Mouse (Mus musculus) heart, adult 10 weeks (tissue): ENCODE results near the gene Olfr630. TPM values are rescaled to one million over a fixed set of nuclear protein-coding genes. Genes with fewer than 3 reads are reported as not detected.

Experiments
- polyA plus RNA-seq: library from polyadenylated mRNA; stranded (reverse); fragments of 350-450 nt; fragmentation: Illumina TruSeq; extraction: RNeasy Lipid Tissue Mini Kit (QIAGEN cat#74804); gene quantifications from one replicate; pipeline ENCODE4 v1.2.3, GENCODE M21; 2014; ENCODE audit warnings: low read depth, low replicate concordance

Gene Olfr630
- not detected for polyA plus RNA-seq

DNA sequence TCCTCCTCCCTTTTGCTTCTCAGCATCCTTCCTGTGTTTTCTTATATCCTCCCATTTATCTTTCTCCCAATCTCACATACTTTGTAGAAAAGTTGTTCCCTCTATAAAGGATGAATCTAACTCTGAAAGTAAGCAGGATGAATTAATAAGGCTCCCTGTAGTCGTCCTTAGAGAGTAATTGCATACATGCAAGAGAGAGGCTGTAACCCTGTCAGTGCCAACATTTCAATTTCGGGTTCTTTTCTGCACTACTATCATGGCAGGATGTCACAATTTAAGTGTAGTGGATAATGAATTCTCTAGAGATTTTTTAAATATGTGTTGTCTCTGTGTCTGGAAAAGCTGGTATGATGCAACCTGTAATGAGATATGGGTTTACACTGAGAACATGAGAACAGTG, at the start of gene Olfr630:
Gene Olfr630, minus strand, starts transcription at position 101 of the 400 bp plus-strand sequence.

DNA sequence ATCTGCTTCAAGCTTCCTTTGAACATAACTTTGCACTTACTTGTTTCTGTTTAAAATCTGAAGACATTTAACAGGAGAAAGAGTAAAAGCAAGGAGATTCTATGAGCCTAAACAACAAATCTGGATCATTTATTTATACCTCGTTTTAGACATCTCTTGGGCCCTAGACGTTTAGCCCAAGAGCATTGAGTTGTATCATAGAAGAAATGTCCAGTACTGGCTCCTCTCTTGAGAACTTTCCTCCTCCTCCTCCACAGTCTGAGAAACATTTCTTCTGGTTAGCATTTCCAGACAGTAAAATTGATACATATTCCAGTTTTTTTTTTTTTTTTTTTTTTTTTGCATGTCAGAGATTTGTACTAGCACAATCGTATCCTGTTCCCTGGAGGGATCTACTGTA, 34.6 kb upstream of the Olfr630 start, which contains the start of gene Olfr67:
Gene Olfr67, minus strand, starts transcription at position 101 of the 400 bp plus-strand sequence.

DNA sequence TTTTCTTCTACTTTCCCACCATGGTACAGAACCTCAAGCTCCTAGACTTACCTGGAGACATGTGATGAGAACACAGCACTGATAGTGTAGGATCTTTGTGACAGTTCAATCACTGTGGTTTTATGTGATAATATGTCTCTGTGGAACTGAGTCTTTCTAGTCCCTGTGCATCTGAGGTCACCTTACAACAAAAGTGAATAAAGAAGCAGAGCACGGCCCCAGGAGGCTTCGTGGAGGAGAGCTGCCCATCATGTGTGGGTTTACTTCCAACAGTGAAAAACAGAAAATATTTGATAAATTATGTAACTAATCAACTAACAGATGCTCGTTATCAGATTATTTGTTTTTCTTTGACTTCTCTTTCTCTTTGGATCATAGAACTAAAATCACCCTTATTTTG, 22.5 kb upstream of the Olfr630 start, which contains the start of gene Olfr68:
Gene Olfr68, minus strand, starts transcription at position 101 of the 400 bp plus-strand sequence.

DNA sequence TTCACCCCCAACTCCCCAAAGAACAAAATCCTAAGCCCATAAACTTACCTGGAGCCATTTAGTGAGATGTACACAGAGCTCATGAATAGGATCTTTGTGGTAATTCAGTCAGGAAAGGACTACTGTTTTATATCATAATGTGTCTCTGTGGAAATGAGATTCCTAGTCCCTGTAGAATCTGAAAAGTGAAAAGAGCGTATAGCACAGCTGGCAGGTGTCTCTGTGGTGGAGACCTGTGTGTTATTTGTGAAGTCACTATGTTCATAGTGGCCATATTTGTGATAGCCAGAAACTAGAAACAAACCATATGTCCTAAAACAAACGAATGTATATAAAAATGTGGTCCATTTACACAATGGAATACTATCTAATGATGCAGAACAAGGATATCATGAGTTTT, 14.4 kb upstream of the Olfr630 start, which contains the start of gene Olfr69:
Gene Olfr69, minus strand, starts transcription at position 101 of the 400 bp plus-strand sequence.

DNA sequence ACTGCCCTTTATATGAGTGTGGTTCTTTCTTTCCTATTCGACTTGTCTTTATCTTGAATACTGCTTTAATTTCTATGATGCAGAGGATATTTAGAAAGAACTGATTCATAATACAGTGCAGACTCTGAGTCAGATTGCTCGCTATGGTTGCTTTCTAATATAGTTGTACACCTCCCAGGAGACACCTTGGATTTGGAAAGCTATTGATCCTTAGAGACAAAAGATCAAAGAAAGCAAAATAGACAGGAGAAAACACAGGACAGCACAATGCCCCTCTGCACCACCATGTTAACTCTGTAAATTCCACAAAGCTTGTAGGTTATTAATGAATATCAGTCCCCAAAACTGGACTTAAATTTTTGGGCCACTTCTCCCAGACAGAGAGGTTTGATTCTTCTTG, 12.3 kb downstream of the Olfr630 start, which contains the start of gene Olfr629:
Gene Olfr629, minus strand, starts transcription at position 101 of the 400 bp plus-strand sequence.

DNA sequence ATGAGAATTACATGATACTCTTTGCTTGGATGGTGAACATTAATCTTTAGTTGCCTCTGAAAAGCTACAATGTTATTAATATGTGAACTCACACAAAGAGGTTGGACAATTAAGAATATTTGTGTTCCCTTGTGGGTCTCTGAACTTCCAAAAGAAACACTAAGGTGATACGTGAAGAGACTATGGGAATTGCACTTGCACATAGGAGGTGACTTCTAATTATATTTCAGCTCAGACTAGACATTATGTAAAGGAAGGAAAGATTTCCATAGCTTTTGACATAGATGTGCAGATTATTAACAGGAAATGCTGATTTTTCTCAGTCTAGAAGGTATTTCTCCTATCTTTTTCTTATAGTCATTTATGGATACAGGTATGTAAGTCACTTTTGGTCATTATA, 27.1 kb downstream of the Olfr630 start, which contains the start of gene Olfr628:
Gene Olfr628, plus strand, starts transcription at position 301 of the 400 bp plus-strand sequence.

DNA sequence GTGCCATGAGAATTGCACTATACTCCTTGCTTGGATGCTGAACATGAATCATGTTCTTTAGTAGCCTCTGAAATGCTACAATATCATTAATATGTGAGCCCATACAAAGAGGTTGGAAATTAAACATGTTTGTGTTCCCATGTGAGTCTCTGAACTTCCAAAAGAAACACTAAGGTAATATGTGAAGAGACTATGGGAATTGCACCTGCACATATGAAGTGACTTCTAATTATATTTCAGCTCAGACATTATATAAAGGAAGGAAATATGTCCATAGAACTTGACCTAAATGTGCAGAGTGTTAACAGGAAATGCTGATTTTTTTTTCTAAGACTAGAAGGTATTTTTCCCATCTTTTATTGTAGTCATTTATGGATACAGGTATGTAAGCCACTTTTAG, 42.8 kb downstream of the Olfr630 start, which contains the start of gene Olfr243:
Gene Olfr243, plus strand, starts transcription at position 301 of the 400 bp plus-strand sequence.

Other genes starting within 250 kb of the Olfr630 start
- gene Olfr610, start 245.2 kb downstream of the Olfr630 start, polyA plus RNA-seq: not detected
- gene Olfr611, start 236.5 kb downstream of the Olfr630 start, polyA plus RNA-seq: not detected
- gene Olfr612, start 214.6 kb downstream of the Olfr630 start, polyA plus RNA-seq: not detected
- gene Olfr613, start 209.3 kb downstream of the Olfr630 start, polyA plus RNA-seq: not detected
- gene Olfr615, start 201.3 kb downstream of the Olfr630 start, polyA plus RNA-seq: not detected
- gene Olfr616, start 188.2 kb downstream of the Olfr630 start, polyA plus RNA-seq: not detected
- gene Olfr617, start 184.3 kb downstream of the Olfr630 start, polyA plus RNA-seq: not detected
- gene Olfr618, start 167.2 kb downstream of the Olfr630 start, polyA plus RNA-seq: not detected
- gene Olfr619, start 156.8 kb downstream of the Olfr630 start, polyA plus RNA-seq: not detected
- gene Olfr620, start 144.8 kb downstream of the Olfr630 start, polyA plus RNA-seq: not detected
- not detected for gene Olfr622, start 114.6 kb downstream of the Olfr630 start, polyA plus RNA-seq
- gene Olfr623, start 93.6 kb downstream of the Olfr630 start, polyA plus RNA-seq: not detected
- gene Olfr624, start 86.1 kb downstream of the Olfr630 start, polyA plus RNA-seq: not detected
- gene Olfr625-ps1, start 74.6 kb downstream of the Olfr630 start, polyA plus RNA-seq: not detected
- gene Olfr243, start 42.7 kb downstream of the Olfr630 start, polyA plus RNA-seq: not detected
- gene Olfr628, start 27.0 kb downstream of the Olfr630 start, polyA plus RNA-seq: not detected
- not detected for gene Olfr629, start 12.4 kb downstream of the Olfr630 start, polyA plus RNA-seq
- not detected for gene Olfr69, start 14.3 kb upstream of the Olfr630 start, polyA plus RNA-seq
- not detected for gene Olfr68, start 22.4 kb upstream of the Olfr630 start, polyA plus RNA-seq
- not detected for gene Olfr67, start 34.5 kb upstream of the Olfr630 start, polyA plus RNA-seq
- gene Hbb-bt, start 56.7 kb upstream of the Olfr630 start, polyA plus RNA-seq: 792 TPM
- gene Hbb-bs, start 70.8 kb upstream of the Olfr630 start, polyA plus RNA-seq: 6,129 TPM
- not detected for gene Hbb-bh2, start 83.2 kb upstream of the Olfr630 start, polyA plus RNA-seq
- not detected for gene Hbb-bh1, start 85.8 kb upstream of the Olfr630 start, polyA plus RNA-seq
- gene Hbb-y, start 95.9 kb upstream of the Olfr630 start, polyA plus RNA-seq: not detected
- not detected for gene Olfr66, start 128.9 kb upstream of the Olfr630 start, polyA plus RNA-seq
- gene Olfr64, start 137.2 kb upstream of the Olfr630 start, polyA plus RNA-seq: not detected
- gene Olfr65, start 146.2 kb upstream of the Olfr630 start, polyA plus RNA-seq: not detected
- gene Olfr631, start 171.5 kb upstream of the Olfr630 start, polyA plus RNA-seq: not detected
- not detected for gene Olfr632, start 177.0 kb upstream of the Olfr630 start, polyA plus RNA-seq
- gene Olfr633, start 187.1 kb upstream of the Olfr630 start, polyA plus RNA-seq: not detected
- not detected for gene Olfr635, start 213.8 kb upstream of the Olfr630 start, polyA plus RNA-seq
- not detected for gene Olfr638, start 241.4 kb upstream of the Olfr630 start, polyA plus RNA-seq